In genomic region chr11:95040491-95041138, GRCm38 (mm10) we compare ENCODE assay signal across 8 mouse cellular contexts. TPM values are rescaled to one million over a fixed set of nuclear protein-coding genes. Genes with fewer than 3 reads are reported as not detected.
DNase-seq lines count a peak whose midpoint lies in the region; ATAC-seq lines count a peak whose summit lies in the region.

No protein-coding gene starts in this region.

- WGBS in forebrain, embryonic 16.5 days: under 1% methylated on average over 20 of the region's 20 CpGs
- WGBS in hindbrain, embryonic 11.5 days: 3% methylated on average over 20 of the region's 20 CpGs

- peak overlapping the region; percentile 65 for H3K9ac ChIP-seq in forebrain, embryonic 16.5 days (replicated peaks; ENCODE audit: low read depth, low read length)
- H3K9ac ChIP-seq in hindbrain, embryonic 11.5 days (ENCODE audit: low read depth, low read length): peak overlapping the region; percentile 67

- peak; percentile 8 for DNase-seq in T-cell, adult 2 months (ENCODE audit: low spot score)
- peak; percentile 92 for DNase-seq in cerebellum, adult 11-12 months
- no peak for DNase-seq in hindbrain, embryonic 11.5 days (ENCODE audit: low spot score)
- DNase-seq in left cerebral cortex, postnatal 14 days (ENCODE audit: low spot score in 2 of 2): peak; percentile 48 to 63
- peak; percentile 45 for DNase-seq in right cerebral cortex, postnatal 25 days
- DNase-seq in urinary bladder, postnatal 10 days (ENCODE audit: low spot score): no peak

- H3K4me1 ChIP-seq in forebrain, embryonic 16.5 days (replicated peaks; ENCODE audit: control insufficient read depth, insufficient read depth, low read length): peaks cover 22% of the 10 kb centered on the region
- H3K4me1 ChIP-seq in hindbrain, embryonic 11.5 days (replicated peaks; ENCODE audit: control insufficient read depth, insufficient read depth, low read length): peaks cover 3% of the 10 kb centered on the region

- peak overlapping the region; percentile 92 for H3K4me2 ChIP-seq in forebrain, embryonic 16.5 days (ENCODE audit: low read length)
- peak overlapping the region; percentile 94 for H3K4me2 ChIP-seq in hindbrain, embryonic 11.5 days (replicated peaks; ENCODE audit: low read depth, low read length)

- H3K27me3 ChIP-seq in forebrain, embryonic 16.5 days (replicated peaks; ENCODE audit: control insufficient read depth, insufficient read depth, low read length): no peaks in the 10 kb centered on the region
- no peaks in the 10 kb centered on the region for H3K27me3 ChIP-seq in hindbrain, embryonic 11.5 days (ENCODE audit: control insufficient read depth, insufficient read depth, low read length)

- H3K36me3 ChIP-seq in forebrain, embryonic 16.5 days (ENCODE audit: control insufficient read depth, insufficient read depth): no peaks in the 10 kb centered on the region
- no peaks in the 10 kb centered on the region for H3K36me3 ChIP-seq in hindbrain, embryonic 11.5 days (ENCODE audit: control insufficient read depth, insufficient read depth, low read length)

- H3K27ac ChIP-seq in forebrain, embryonic 16.5 days (ENCODE audit: low read length): peak overlapping the region; percentile 71
- H3K27ac ChIP-seq in hindbrain, embryonic 11.5 days (ENCODE audit: low read depth, low read length): no peak overlapping the region

- H3K4me3 ChIP-seq in forebrain, embryonic 16.5 days (replicated peaks; ENCODE audit: low read length): peak overlapping the region; percentile 89
- peak overlapping the region; percentile 70 for H3K4me3 ChIP-seq in hindbrain, embryonic 11.5 days (ENCODE audit: low read depth, low read length)

- intact Hi-C loops in left cerebral cortex, postnatal 14 days (cut with DNase I): loop anchor here (10.0 kb wide), 1 partner anchor 214 kb away; no protein-coding TSS in a partner anchor

- H3K9me3 ChIP-seq in forebrain, embryonic 16.5 days (ENCODE audit: control insufficient read depth, low read length): no peaks in the 10 kb centered on the region
- no peaks in the 10 kb centered on the region for H3K9me3 ChIP-seq in hindbrain, embryonic 11.5 days (ENCODE audit: control insufficient read depth, low read length)

- ATAC-seq in forebrain, embryonic 16.5 days: peak; percentile 5; the same call in 1 of the 2 replicates
- peak; percentile 4; the same call in 1 of the 2 replicates for ATAC-seq in hindbrain, embryonic 11.5 days (ENCODE audit: low FRiP score)
- peak; percentile 4; the same call in 1 of the 2 replicates for ATAC-seq in megakaryocyte, adult 5-6 weeks (ENCODE audit: poor library complexity, severe bottlenecking)

RNA-seq across cellular contexts. Expression of gene Pdk2, which starts 0.5 kb away (rescaled TPM):
- polyA plus RNA-seq in forebrain, embryonic 16.5 days (2015; fragmentation: Nextera tagmentation; extraction: Ambion mirVana): 27.6 and 29.2 TPM in 2 replicates
- polyA plus RNA-seq in hindbrain, embryonic 11.5 days (2014; fragmentation: Nextera tagmentation; extraction: Ambion mirVana): 12.5 and 13.0 TPM in 2 replicates
- total RNA-seq in left cerebral cortex, postnatal 14 days (2021): 10 to 100 TPM; 69.2 to 75.4 TPM
- total RNA-seq in megakaryocyte, adult 5-6 weeks (2015): 4.5 and 6.3 TPM in 2 replicates
- 0.73 and 1.7 TPM in 2 replicates for total RNA-seq in megakaryocyte, adult 5-6 weeks (2017)

RNA-seq across cellular contexts. Expression of gene Samd14, which starts 30.9 kb away (rescaled TPM):
- polyA plus RNA-seq in forebrain, embryonic 16.5 days (2015; fragmentation: Nextera tagmentation; extraction: Ambion mirVana): 123 and 134 TPM in 2 replicates
- polyA plus RNA-seq in hindbrain, embryonic 11.5 days (2014; fragmentation: Nextera tagmentation; extraction: Ambion mirVana): 46.1 and 47.6 TPM in 2 replicates
- total RNA-seq in left cerebral cortex, postnatal 14 days (2021): 10 to 100 TPM; 48.5 to 52.2 TPM
- total RNA-seq in megakaryocyte, adult 5-6 weeks (2015): 0.74 and 1.0 TPM in 2 replicates
- total RNA-seq in megakaryocyte, adult 5-6 weeks (2017): 0.18 and 0.69 TPM in 2 replicates

RNA-seq across cellular contexts. Expression of gene Itga3, which starts 36.0 kb away (rescaled TPM):
- 6.3 and 8.5 TPM in 2 replicates for polyA plus RNA-seq in forebrain, embryonic 16.5 days (2015; fragmentation: Nextera tagmentation; extraction: Ambion mirVana)
- 4.2 and 4.4 TPM in 2 replicates for polyA plus RNA-seq in hindbrain, embryonic 11.5 days (2014; fragmentation: Nextera tagmentation; extraction: Ambion mirVana)
- 10 to 100 TPM; 12.2 to 15.5 TPM for total RNA-seq in left cerebral cortex, postnatal 14 days (2021)
- total RNA-seq in megakaryocyte, adult 5-6 weeks (2015): 0.09 TPM in 1 of 2 replicates, not detected in the other
- 0.24 TPM in 1 of 2 replicates, not detected in the other for total RNA-seq in megakaryocyte, adult 5-6 weeks (2017)

RNA-seq across cellular contexts. Expression of gene Ppp1r9b, which starts 49.8 kb away (rescaled TPM):
- 22.0 and 22.4 TPM in 2 replicates for polyA plus RNA-seq in forebrain, embryonic 16.5 days (2015; fragmentation: Nextera tagmentation; extraction: Ambion mirVana)
- 12.4 and 16.2 TPM in 2 replicates for polyA plus RNA-seq in hindbrain, embryonic 11.5 days (2014; fragmentation: Nextera tagmentation; extraction: Ambion mirVana)
- total RNA-seq in left cerebral cortex, postnatal 14 days (2021): 100 to 1,000 TPM; 505 to 506 TPM
- total RNA-seq in megakaryocyte, adult 5-6 weeks (2015): 73.7 and 76.7 TPM in 2 replicates
- 155 and 158 TPM in 2 replicates for total RNA-seq in megakaryocyte, adult 5-6 weeks (2017)

Comparison
In these comparisons a context has a peak if more than half of its experiments do, and no peak if none do; other contexts are left out.
1. DNase-seq: peak in T-cell, adult 2 months (single experiment), cerebellum, adult 11-12 months (single experiment), left cerebral cortex, postnatal 14 days (2 of 2) and right cerebral cortex, postnatal 25 days (single experiment); none in hindbrain, embryonic 11.5 days (single experiment) and urinary bladder, postnatal 10 days (single experiment).
2. RNA of gene Pdk2, which starts 0.5 kb away (total RNA-seq): 69.2 to 75.4 TPM in left cerebral cortex, postnatal 14 days; 0.73 to 6.3 TPM in megakaryocyte, adult 5-6 weeks; every median in the first group is over 4 times any median in the second.
3. RNA of gene Samd14, which starts 30.9 kb away (total RNA-seq): 48.5 to 52.2 TPM in left cerebral cortex, postnatal 14 days; 0.18 to 1.0 TPM in megakaryocyte, adult 5-6 weeks; every median in the first group is over 10 times any median in the second.
4. RNA of gene Itga3, which starts 36.0 kb away (total RNA-seq): 12.2 to 15.5 TPM in left cerebral cortex, postnatal 14 days; 0.09 to 0.24 TPM in megakaryocyte, adult 5-6 weeks; every median in the first group is over 10 times any median in the second.
5. Peak in every context shown above with its lines, with median percentiles within 50 percentile points of each other: ATAC-seq.